In genomic region chr2:150688541-150689186, GRCm38 (mm10) we compare ENCODE assay signal across 9 mouse cellular contexts. TPM values are rescaled to one million over a fixed set of nuclear protein-coding genes. Genes with fewer than 3 reads are reported as not detected.
DNase-seq lines count a peak whose midpoint lies in the region; ATAC-seq and TF ChIP-seq lines count a peak whose summit lies in the region.
"Had no signal": no experiment of that assay in that cellular context is flagged by ENCODE, and none has a peak within 500 bp of the region (broad histone marks: within the 10 kb centered on the region; RNA-seq: fewer than 3 reads in every experiment).

No protein-coding gene starts in this region.

- DNase-seq in gastrocnemius, adult 2 months = peak; percentile 61
- no peak for DNase-seq in gastrocnemius, postnatal 36 days
- peak; percentile 89 for DNase-seq in Muller cell, postnatal 12 days (ENCODE audit: inconsistent ontology term)
- DNase-seq in embryonic facial prominence, embryonic 11.5 days (ENCODE audit: low spot score) = no peak
- no peak for DNase-seq in heart, postnatal 0 days (ENCODE audit: low spot score)
- DNase-seq in kidney, postnatal 10 days = peak; percentile 34

- H3K27ac ChIP-seq in gastrocnemius, adult 2 months = no peak overlapping the region
- H3K27ac ChIP-seq in embryonic facial prominence, embryonic 11.5 days (replicated peaks; ENCODE audit: low read depth, low read length) = no peak overlapping the region
- no peak overlapping the region for H3K27ac ChIP-seq in heart, postnatal 0 days (ENCODE audit: low read depth)
- no peak overlapping the region for H3K27ac ChIP-seq in midbrain, embryonic 13.5 days

- no peaks in the 10 kb centered on the region for H3K9me3 ChIP-seq in embryonic facial prominence, embryonic 11.5 days (replicated peaks; ENCODE audit: control insufficient read depth, low read length)
- H3K9me3 ChIP-seq in heart, postnatal 0 days (replicated peaks; ENCODE audit: control insufficient read depth, low read length) = no peaks in the 10 kb centered on the region
- H3K9me3 ChIP-seq in midbrain, embryonic 13.5 days = no peaks in the 10 kb centered on the region

- peak overlapping the region; percentile 61 for H3K4me2 ChIP-seq in embryonic facial prominence, embryonic 11.5 days (ENCODE audit: low read depth, low read length)
- H3K4me2 ChIP-seq in heart, postnatal 0 days (ENCODE audit: low read depth, low read length) = peak overlapping the region; percentile 68
- peak overlapping the region; percentile 71 for H3K4me2 ChIP-seq in midbrain, embryonic 13.5 days (replicated peaks)

- WGBS in embryonic facial prominence, embryonic 11.5 days = under 1% methylated on average over 40 of the region's 44 CpGs
- under 1% methylated on average over 42 of the region's 44 CpGs for WGBS in heart, postnatal 0 days
- under 1% methylated on average over 39 of the region's 44 CpGs for WGBS in midbrain, embryonic 13.5 days

- H3K9ac ChIP-seq in embryonic facial prominence, embryonic 11.5 days (replicated peaks; ENCODE audit: low read length) = peak overlapping the region; percentile 44
- peak overlapping the region; percentile 42 for H3K9ac ChIP-seq in heart, postnatal 0 days (replicated peaks; ENCODE audit: low read depth, low read length)
- H3K9ac ChIP-seq in midbrain, embryonic 13.5 days (replicated peaks) = peak overlapping the region; percentile 51; the same call in 1 of the 2 replicates

- peak overlapping the region; percentile 61 for H3K4me3 ChIP-seq in gastrocnemius, adult 2 months
- peak overlapping the region; percentile 33 for H3K4me3 ChIP-seq in embryonic facial prominence, embryonic 11.5 days (ENCODE audit: low read depth, low read length)
- H3K4me3 ChIP-seq in heart, postnatal 0 days (ENCODE audit: low read depth, low read length) = peak overlapping the region; percentile 47
- H3K4me3 ChIP-seq in midbrain, embryonic 13.5 days (replicated peaks) = peak overlapping the region; percentile 44
- H3K4me3 ChIP-seq: erythroblast, embryonic 14.5 days had no signal

- H3K4me1 ChIP-seq in embryonic facial prominence, embryonic 11.5 days (ENCODE audit: control insufficient read depth, insufficient read depth, low read length) = no peaks in the 10 kb centered on the region; the same call in 1 of the 2 replicates
- H3K4me1 ChIP-seq in heart, postnatal 0 days (ENCODE audit: control insufficient read depth, insufficient read depth) = no peaks in the 10 kb centered on the region
- peaks cover 16% of the 10 kb centered on the region for H3K4me1 ChIP-seq in midbrain, embryonic 13.5 days (replicated peaks)

- no peak for TF ChIP-seq CTCF in gastrocnemius, adult 2 months (IDR thresholded peaks at IDR 0.05)
- no peak for TF ChIP-seq CTCF in heart, postnatal 0 days (IDR thresholded peaks at IDR 0.05; ENCODE audit: low read depth)

- no peaks in the 10 kb centered on the region for H3K36me3 ChIP-seq in embryonic facial prominence, embryonic 11.5 days (replicated peaks; ENCODE audit: control insufficient read depth, insufficient read depth, low read depth, low read length)
- H3K36me3 ChIP-seq in heart, postnatal 0 days (replicated peaks; ENCODE audit: control insufficient read depth, insufficient read depth, low read length) = no peaks in the 10 kb centered on the region
- no peaks in the 10 kb centered on the region for H3K36me3 ChIP-seq in midbrain, embryonic 13.5 days

- ATAC-seq in embryonic facial prominence, embryonic 11.5 days (replicated peaks; ENCODE audit: insufficient number of reproducible peaks, low FRiP score, low TSS enrichment, low read depth) = peak; percentile 69; the same call in 1 of the 2 replicates
- peak; percentile 30; the same call in 1 of the 2 replicates for ATAC-seq in heart, postnatal 0 days (ENCODE audit: insufficient read depth, low read depth)
- peak; percentile 73 for ATAC-seq in midbrain, embryonic 13.5 days
- ATAC-seq in megakaryocyte, adult 5-6 weeks (ENCODE audit: poor library complexity, severe bottlenecking) = no peak

- TF ChIP-seq EP300 in heart, postnatal 0 days (IDR thresholded peaks at IDR 0.05; ENCODE audit: low read depth) = no peak

- intact Hi-C loops in gastrocnemius, adult 2 months (cut with DNase I) = no loop called here
- intact Hi-C loops in gastrocnemius, postnatal 36 days (cut with DNase I) = no loop called here

- H3K27me3 ChIP-seq in embryonic facial prominence, embryonic 11.5 days (ENCODE audit: control insufficient read depth, insufficient read depth, low read length) = peaks cover 38% of the 10 kb centered on the region
- H3K27me3 ChIP-seq in heart, postnatal 0 days (ENCODE audit: control insufficient read depth, insufficient read depth, low read length) = peaks cover 64% of the 10 kb centered on the region
- peaks cover 83% of the 10 kb centered on the region for H3K27me3 ChIP-seq in midbrain, embryonic 13.5 days

RNA-seq across cellular contexts. Expression of gene Vsx1, which starts 0.5 kb away (rescaled TPM):
- total RNA-seq in gastrocnemius, adult 2 months (2021) = not detected
- total RNA-seq in gastrocnemius, postnatal 36 days (2021) = not detected
- polyA plus RNA-seq in embryonic facial prominence, embryonic 11.5 days (2014; fragmentation: Nextera tagmentation; extraction: Ambion mirVana) = 0.18 TPM in 1 of 2 replicates, not detected in the other
- not detected in 2 replicates for total RNA-seq in heart, postnatal 0 days (2014; rRNA removed; ENCODE audit: low replicate concordance)
- not detected in 2 replicates for polyA plus RNA-seq in heart, postnatal 0 days (2015; fragmentation: Nextera tagmentation; extraction: Ambion mirVana)
- polyA plus RNA-seq in midbrain, embryonic 13.5 days (2015; fragmentation: Nextera tagmentation; extraction: Ambion mirVana) = 0.05 and 0.23 TPM in 2 replicates
- not detected in 2 replicates for total RNA-seq in megakaryocyte, adult 5-6 weeks (2015)
- not detected in 2 replicates for total RNA-seq in megakaryocyte, adult 5-6 weeks (2017)
- polyA plus RNA-seq: erythroblast, embryonic 14.5 days had no signal

RNA-seq across cellular contexts. Expression of gene Acss1, which starts 20.4 kb away (rescaled TPM):
- total RNA-seq in gastrocnemius, adult 2 months (2021) = 10 to 100 TPM; 12.9 to 38.7 TPM
- total RNA-seq in gastrocnemius, postnatal 36 days (2021) = 10 to 100 TPM; 10.7 to 26.5 TPM
- polyA plus RNA-seq in embryonic facial prominence, embryonic 11.5 days (2014; fragmentation: Nextera tagmentation; extraction: Ambion mirVana) = 8.4 and 10.0 TPM in 2 replicates
- 43.0 and 59.2 TPM in 2 replicates for total RNA-seq in heart, postnatal 0 days (2014; rRNA removed; ENCODE audit: low replicate concordance)
- 17.0 and 18.5 TPM in 2 replicates for polyA plus RNA-seq in heart, postnatal 0 days (2015; fragmentation: Nextera tagmentation; extraction: Ambion mirVana)
- 20.1 and 22.7 TPM in 2 replicates for polyA plus RNA-seq in midbrain, embryonic 13.5 days (2015; fragmentation: Nextera tagmentation; extraction: Ambion mirVana)
- 12.4 and 15.1 TPM in 2 replicates for total RNA-seq in megakaryocyte, adult 5-6 weeks (2015)
- total RNA-seq in megakaryocyte, adult 5-6 weeks (2017) = 14.4 and 15.9 TPM in 2 replicates

Comparison
In these comparisons a context has a peak if more than half of its experiments do, and no peak if none do; other contexts are left out.
1. DNase-seq: peak in gastrocnemius, adult 2 months (single experiment), Muller cell, postnatal 12 days (single experiment) and kidney, postnatal 10 days (single experiment); none in gastrocnemius, postnatal 36 days (0 of 2), embryonic facial prominence, embryonic 11.5 days (single experiment) and heart, postnatal 0 days (single experiment).
2. Peak in every context shown above with its lines, with median percentiles within 50 percentile points of each other: H3K4me3 ChIP-seq, H3K4me2 ChIP-seq and H3K9ac ChIP-seq.